ENCODE assay signal across 20 mouse cellular contexts in the genomic region with DNA sequence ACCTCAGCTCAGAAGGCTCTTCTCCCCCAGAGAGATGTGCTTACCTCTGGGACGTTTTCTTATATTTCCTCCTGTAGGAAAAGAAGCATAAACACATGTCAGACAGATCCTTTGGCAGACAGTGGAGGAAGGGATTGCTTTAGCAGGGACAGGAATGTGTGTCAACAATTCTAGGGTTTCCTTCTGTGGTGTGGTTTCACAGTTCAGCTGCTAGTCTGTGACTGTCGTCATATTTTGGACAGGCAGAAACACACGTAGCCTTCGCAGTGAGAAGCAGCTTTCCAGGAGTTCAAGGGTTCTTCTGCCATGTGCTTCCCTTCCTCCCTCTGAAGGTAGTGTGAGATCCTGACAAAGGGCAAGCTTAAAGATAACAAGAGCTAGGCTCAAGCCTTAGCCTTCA.
"Had no signal": no experiment of that assay in that cellular context is flagged by ENCODE, and none has a peak within 500 bp of the region (broad histone marks: within the 10 kb centered on the region; RNA-seq: fewer than 3 reads in every experiment).

No protein-coding gene starts in this region.

- H3K9me3 ChIP-seq: limb, embryonic 12.5 days; midbrain, embryonic 12.5 days had no signal

- H3K9ac ChIP-seq: limb, embryonic 12.5 days; liver, embryonic 14.5 days; liver, postnatal 0 days; lung, embryonic 14.5 days; midbrain, embryonic 12.5 days had no signal

- H3K4me2 ChIP-seq: limb, embryonic 12.5 days; liver, embryonic 11.5 days; lung, embryonic 14.5 days; midbrain, embryonic 12.5 days had no signal

- H3K27me3 ChIP-seq: limb, embryonic 12.5 days; midbrain, embryonic 12.5 days had no signal

- H3K36me3 ChIP-seq: limb, embryonic 12.5 days; midbrain, embryonic 12.5 days had no signal

- ATAC-seq: inflammation-experienced regulatory T-cells, adult 6 months; intestine, embryonic 16.5 days; liver, postnatal 0 days; lung, postnatal 0 days; midbrain, embryonic 16.5 days had no signal

- H3K4me3 ChIP-seq: layer of hippocampus, adult 2 months; left cerebral cortex, adult 2 months; limb, embryonic 12.5 days; midbrain, embryonic 12.5 days had no signal

- DNase-seq: kidney, adult 2 months; kidney, postnatal 14 days; layer of hippocampus, adult 9-11 months; liver, postnatal 0 days; lung, embryonic 14.5 days; thymus, adult 2 months; thymus, postnatal 14 days; thymus, postnatal 4 days had no signal

- H3K4me1 ChIP-seq: midbrain, embryonic 12.5 days had no signal

- H3K27ac ChIP-seq: layer of hippocampus, adult 2 months; left cerebral cortex, adult 2 months; limb, embryonic 12.5 days; liver, embryonic 14.5 days; macrophage; midbrain, embryonic 12.5 days; stomach, postnatal 0 days had no signal
